Mouse (Mus musculus) gastrocnemius, adult 2 months (tissue): ENCODE measurements at regions not wholly inside any gene's neighbourhood (a gene's known extent, or its start where the extent isn't known, plus 50 kb on each side); places are given as distances from the start of the nearest gene placed in this dataset.
A peak's percentile ranks its signal among the peaks of the same experiment; 100 is the strongest.

ENCODE experiments used
- DNase-seq: peaks from one replicate; pipeline ENCODE4 v3.0.0; 2022
- H3K27ac ChIP-seq: fragments of 200-600 bp; 2 replicates; pipeline ENCODE4 v1.8.1; 2022; ENCODE audit warnings: mild to moderate bottlenecking
- H3K4me3 ChIP-seq: fragments of 200-600 bp; 2 replicates; pipeline ENCODE4 v1.8.1; 2022; ENCODE audit warnings: mild to moderate bottlenecking, moderate library complexity
- CTCF ChIP-seq: fragments of 200-600 bp; IDR thresholded peaks from 2 replicates; pipeline ENCODE4 v1.8.1; 2022; ENCODE audit warnings: antibody characterized with exemption, mild to moderate bottlenecking, moderate library complexity
- intact Hi-C: fragments of 180-260 bp; cut with DNase I; formaldehyde crosslinking; loops from one replicate; pipeline ENCODE4 v1.15.1; 2025

GRCm38 (mm10) chr14:97694238-97694637, 475.3 kb downstream of the Dach1 start:
- no peak overlapping the region for H3K4me3 ChIP-seq
- TF ChIP-seq CTCF: no peak
- H3K27ac ChIP-seq: no peak overlapping the region
- DNase-seq: no peak
- intact Hi-C loops: no loop called here

- Histone ChIP-seq H3K27ac (no peak overlapping the region), H3K4me3 (no peak overlapping the region)
- TF ChIP-seq CTCF: no peak
- intact Hi-C loops: no loop called here
- no peak for DNase-seq
These were observed 484.9 kb downstream of the Dach1 start for GRCm38 (mm10) chr14:97684617-97685016.

GRCm38 (mm10) chr14:97667806-97668205, 501.8 kb downstream of the Dach1 start:
- H3K27ac ChIP-seq: no peak overlapping the region
- intact Hi-C loops: no loop called here
- TF ChIP-seq CTCF: peak; percentile 29; the same call in 1 of the 2 replicates
- no peak overlapping the region for H3K4me3 ChIP-seq
- DNase-seq: no peak

DNA sequence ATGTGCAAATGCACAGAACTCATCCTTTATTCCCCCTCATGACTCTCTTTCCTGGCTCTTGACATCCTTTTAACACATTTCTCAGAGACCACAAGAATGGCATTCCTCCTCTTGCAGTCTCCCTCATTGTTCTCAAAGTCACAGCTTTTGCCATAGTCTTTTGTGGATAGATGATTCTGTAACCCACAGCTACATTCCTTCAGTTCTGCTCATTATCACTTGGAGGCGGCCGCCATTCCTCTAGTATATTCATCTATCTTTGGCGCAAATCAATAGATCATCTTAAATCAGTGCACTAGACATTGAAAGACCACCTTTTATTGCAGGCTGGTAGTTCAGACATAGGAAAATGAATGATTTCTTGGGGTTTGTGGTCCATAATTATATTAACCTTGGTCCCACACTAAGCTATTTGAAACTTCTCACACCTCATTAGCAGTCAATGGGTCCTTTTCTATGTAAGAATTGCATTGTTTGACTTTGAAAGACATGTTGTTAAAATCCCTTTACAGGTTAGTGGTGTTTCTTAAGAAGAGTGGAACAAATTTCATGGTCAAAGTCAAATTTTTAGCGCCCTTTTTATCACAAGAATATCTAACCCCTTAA, 531.3 kb downstream of the Dach1 start:
- Histone ChIP-seq H3K27ac (no peak overlapping the region), H3K4me3 (no peak overlapping the region)
- DNase-seq: no peak
- no peak for TF ChIP-seq CTCF
- intact Hi-C loops: no loop called here

DNA sequence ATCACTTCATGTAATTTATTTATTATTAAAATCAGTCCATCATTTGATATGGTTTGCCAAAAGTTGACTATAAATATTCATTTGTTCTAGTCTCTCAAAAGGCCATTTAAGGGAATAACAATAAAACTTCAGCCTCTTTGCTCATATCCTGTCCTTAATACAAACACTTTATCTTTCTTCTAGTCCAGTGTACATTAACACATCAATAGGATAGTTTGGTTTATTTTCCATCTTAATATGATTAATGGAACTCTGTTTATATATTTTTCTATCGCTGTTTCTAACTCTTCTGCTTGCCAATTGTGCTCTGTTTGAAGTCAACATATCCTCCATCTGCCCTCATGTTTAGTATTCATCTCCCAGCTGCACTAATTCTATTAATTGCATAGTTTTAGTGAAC, 558.1 kb downstream of the Dach1 start:
- no peak for DNase-seq
- H3K27ac ChIP-seq: no peak overlapping the region
- no peak overlapping the region for H3K4me3 ChIP-seq
- intact Hi-C loops: no loop called here
- TF ChIP-seq CTCF: no peak

DNA sequence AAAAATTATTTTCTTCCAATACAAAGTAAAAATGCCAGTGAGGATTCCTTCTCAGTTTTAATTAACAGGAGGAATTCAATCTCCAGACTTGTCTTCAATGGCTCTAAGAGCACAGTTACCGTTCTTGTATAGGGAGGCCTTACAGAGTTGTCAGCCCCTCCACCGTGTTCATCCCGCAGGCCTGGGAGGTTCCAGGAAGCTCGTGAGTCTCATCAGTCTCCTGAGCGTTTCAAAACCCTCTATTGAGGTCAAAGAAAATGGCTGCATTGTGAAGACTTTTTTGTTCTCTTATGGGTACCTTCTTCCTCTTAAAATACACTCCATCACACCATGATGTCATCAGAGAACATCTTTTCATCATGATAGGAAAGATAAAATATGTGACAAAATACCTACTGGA, 572.9 kb downstream of the Dach1 start:
- Histone ChIP-seq H3K4me3 (no peak overlapping the region), H3K27ac (no peak overlapping the region)
- no peak for TF ChIP-seq CTCF
- no peak for DNase-seq
- intact Hi-C loops: no loop called here

DNA sequence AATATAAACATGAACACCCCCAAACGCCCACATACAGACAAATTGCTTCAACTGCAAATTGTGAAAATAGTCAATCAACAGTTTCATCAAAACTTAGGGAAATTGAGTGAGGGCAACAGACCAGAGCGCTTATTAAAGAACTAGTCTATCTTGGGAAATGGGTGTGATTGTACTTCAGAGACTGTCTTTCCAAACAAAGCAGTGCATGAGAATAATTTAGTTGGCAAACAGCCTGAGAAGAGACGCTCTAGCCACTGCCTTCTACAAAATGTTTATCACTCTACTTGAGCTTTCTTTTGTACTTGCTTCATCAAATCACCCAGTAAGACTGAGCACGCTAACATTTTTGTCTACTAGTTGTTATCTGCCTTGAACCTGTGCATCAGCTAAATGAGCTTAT, 581.0 kb downstream of the Dach1 start:
- Histone ChIP-seq H3K4me3 (peak overlapping the region; percentile 21), H3K27ac (peak overlapping the region; percentile 73)
- no peak for TF ChIP-seq CTCF
- intact Hi-C loops: loop anchor here (10.0 kb wide), 1 partner anchor 586 kb away; no protein-coding TSS in a partner anchor
- no peak for DNase-seq

DNA sequence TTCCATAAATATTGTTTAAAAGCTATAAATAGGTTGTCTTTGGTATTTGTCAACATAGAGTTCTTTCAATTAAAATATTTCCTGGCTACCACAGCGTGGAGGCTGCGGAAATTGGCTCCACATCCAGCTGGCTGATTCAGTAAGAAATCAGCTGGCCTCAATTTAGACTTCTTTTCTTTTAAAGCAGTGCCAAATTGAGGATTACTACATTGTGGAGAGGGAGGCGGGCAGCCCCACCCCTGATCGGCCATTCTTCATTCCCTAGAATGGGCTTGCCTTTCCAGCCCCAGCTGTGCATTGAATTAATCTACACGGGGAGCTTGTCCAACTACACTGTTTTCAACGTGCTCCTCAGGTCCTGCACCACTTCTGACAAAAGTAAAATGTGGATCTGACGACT, 581.4 kb downstream of the Dach1 start:
- DNase-seq: peak; percentile 36
- intact Hi-C loops: loop anchor here (10.0 kb wide), 1 partner anchor 587 kb away; no protein-coding TSS in a partner anchor
- Histone ChIP-seq H3K4me3 (peak overlapping the region; percentile 21), H3K27ac (peak overlapping the region; percentile 73)
- TF ChIP-seq CTCF: no peak

- intact Hi-C loops: loop anchor here (10.0 kb wide), 1 partner anchor 588 kb away; no protein-coding TSS in a partner anchor
- H3K4me3 ChIP-seq: no peak overlapping the region
- no peak overlapping the region for H3K27ac ChIP-seq
- peak; percentile 25; the same call in 1 of the 2 replicates for TF ChIP-seq CTCF
- no peak for DNase-seq
These were observed 582.6 kb downstream of the Dach1 start for GRCm38 (mm10) chr14:97586962-97587361.

DNA sequence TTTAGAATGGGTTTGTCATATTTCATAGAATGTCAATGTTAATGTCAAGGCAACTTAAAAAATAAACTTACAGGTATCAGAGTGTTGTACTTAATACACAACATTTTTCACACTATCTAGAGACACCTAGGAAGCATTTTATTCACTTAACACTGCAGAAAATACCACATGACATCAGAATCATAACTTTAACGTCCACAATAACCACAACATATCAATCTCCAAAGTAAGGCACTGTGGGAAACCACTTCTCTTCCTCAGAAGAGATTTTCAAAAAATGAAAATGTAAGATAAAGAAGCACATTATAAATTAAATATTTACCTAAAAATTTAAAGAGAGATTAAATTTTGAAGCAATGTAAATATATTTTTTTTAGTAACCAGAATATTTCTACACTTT, 599.3 kb downstream of the Dach1 start:
- Histone ChIP-seq H3K27ac (no peak overlapping the region), H3K4me3 (no peak overlapping the region)
- DNase-seq: no peak
- intact Hi-C loops: no loop called here
- TF ChIP-seq CTCF: no peak

- no peak for DNase-seq
- Histone ChIP-seq H3K4me3 (no peak overlapping the region), H3K27ac (peak overlapping the region; percentile 77)
- TF ChIP-seq CTCF: no peak
- intact Hi-C loops: no loop called here
These were observed 609.3 kb downstream of the Dach1 start for GRCm38 (mm10) chr14:97560121-97560907.

DNA sequence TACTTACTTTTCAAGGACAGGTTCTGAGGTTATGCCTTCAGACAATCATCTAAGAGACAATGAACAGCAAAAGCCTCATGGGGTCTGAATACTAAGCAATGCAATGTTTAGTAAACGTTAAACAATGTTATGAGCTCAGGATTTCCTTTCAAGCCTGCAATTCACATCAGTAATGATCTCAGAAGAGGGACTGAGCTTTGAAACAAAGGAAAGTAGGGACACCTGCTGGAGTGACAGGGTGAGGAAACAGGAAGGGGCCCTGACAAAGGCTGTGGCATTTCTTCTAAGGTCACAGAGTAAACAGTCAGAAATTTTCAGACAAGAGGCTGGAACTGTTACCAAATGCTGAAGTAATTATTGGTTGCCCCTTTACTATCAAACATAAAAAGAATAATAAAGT, 610.0 kb downstream of the Dach1 start:
- TF ChIP-seq CTCF: no peak; the same call in 1 of the 2 replicates
- Histone ChIP-seq H3K27ac (peak overlapping the region; percentile 77; the same call in 1 of the 2 replicates), H3K4me3 (no peak overlapping the region)
- no peak for DNase-seq
- intact Hi-C loops: loop anchor here (5.0 kb wide), 1 partner anchor 443 kb away; no protein-coding TSS in a partner anchor

DNA sequence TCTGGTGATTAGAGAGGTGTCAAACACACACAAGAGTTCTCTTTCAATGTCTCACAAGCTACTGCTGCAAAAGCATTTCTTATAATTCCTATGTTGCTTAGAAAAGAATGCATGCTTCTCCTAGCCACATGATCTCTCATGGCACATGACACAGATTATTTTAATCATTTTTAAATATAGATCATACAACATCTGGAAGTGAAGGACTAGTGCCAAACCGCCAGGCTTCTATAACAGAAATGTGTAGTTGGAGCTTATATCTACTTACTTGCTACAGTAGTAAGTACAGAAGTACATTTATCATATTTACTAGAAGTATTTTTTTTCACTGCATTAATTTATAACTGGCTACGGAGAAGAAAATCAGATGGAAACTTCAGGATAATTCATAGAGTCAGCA, 611.3 kb downstream of the Dach1 start:
- peak overlapping the region; percentile 20; the same call in 1 of the 2 replicates for H3K27ac ChIP-seq
- no peak overlapping the region for H3K4me3 ChIP-seq
- intact Hi-C loops: loop anchor here (5.0 kb wide), 1 partner anchor 444 kb away; no protein-coding TSS in a partner anchor
- TF ChIP-seq CTCF: no peak
- DNase-seq: no peak
